Mouse (Mus musculus) CH12.LX (cell line): ENCODE measurements around the gene Sytl1. TPM values are rescaled to one million over a fixed set of nuclear protein-coding genes. Genes with fewer than 3 reads are reported as not detected.

Experiments used
- DNase-seq: peaks from one replicate; pipeline ENCODE4 v3.0.0-alpha.2; 2013; ENCODE audit errors: extremely low read depth
- H3K27ac ChIP-seq: 2 replicates; pipeline ENCODE4 v1.5.1; 2012; ENCODE audit warnings: low read depth, mild to moderate bottlenecking, control low read depth, moderate library complexity; ENCODE audit not compliant: insufficient read depth
- H3K27me3 ChIP-seq: replicated peaks from 2 replicates; pipeline ENCODE3; 2012; ENCODE audit warnings: inconsistent platforms
- H3K36me3 ChIP-seq, 2 experiments: replicated peaks in 1 of 2; 2 replicates each; pipeline versions ENCODE3 to v1.6.1; 2012; ENCODE audit warnings: inconsistent platforms in 1 of 2, low read length in 1 of 2, mild to moderate bottlenecking in 1 of 2, mixed read lengths in 1 of 2, moderate library complexity in 1 of 2; ENCODE audit not compliant: control insufficient read depth in 1 of 2, insufficient read depth in 1 of 2
- H3K4me1 ChIP-seq, 2 experiments: 2 replicates each; pipeline ENCODE4 v1.6.1; 2012; ENCODE audit warnings: inconsistent platforms in 1 of 2, moderate library complexity in 1 of 2; ENCODE audit not compliant: insufficient read depth in 2 of 2, control insufficient read depth in 1 of 2
- H3K4me2 ChIP-seq: 2 replicates; pipeline ENCODE4 v1.6.1; 2012; ENCODE audit warnings: low read depth, mild to moderate bottlenecking, control low read depth; ENCODE audit not compliant: poor library complexity, insufficient read depth, severe bottlenecking
- H3K4me3 ChIP-seq, 3 experiments: fragments of 150-350 bp in 1 of 3; sonication (generic) in 1 of 3; replicated peaks in 1 of 3; 2 replicates each; pipeline versions ENCODE3 to v1.5.1; 2011 to 2012; ENCODE audit warnings: low read depth in 2 of 3, low read length in 2 of 3, mild to moderate bottlenecking in 2 of 3, moderate library complexity in 2 of 3, control low read depth in 1 of 3, improper control_type of control experiment in 1 of 3, inconsistent platforms in 1 of 3, mixed read lengths in 1 of 3; ENCODE audit not compliant: poor library complexity in 1 of 3
- H3K79me2 ChIP-seq: replicated peaks from 2 replicates; pipeline ENCODE4 v1.6.1; 2012; ENCODE audit warnings: mild to moderate bottlenecking, moderate library complexity; ENCODE audit not compliant: control insufficient read depth, poor library complexity, insufficient read depth, severe bottlenecking; ENCODE audit errors: extremely low read depth
- H3K9ac ChIP-seq: 2 replicates; pipeline ENCODE4 v1.6.1; 2012; ENCODE audit warnings: low read depth, mild to moderate bottlenecking, control low read depth, moderate library complexity; ENCODE audit not compliant: insufficient read depth
- H3K9me3 ChIP-seq: replicated peaks from 2 replicates; pipeline ENCODE3; 2012; ENCODE audit warnings: low read length, inconsistent platforms, mixed read lengths
- BHLHE40 ChIP-seq: IDR thresholded peaks from 2 replicates; pipeline ENCODE4 v1.6.1; 2011; ENCODE audit warnings: mild to moderate bottlenecking, low read depth, low read length, improper control_type of control experiment
- CHD1 ChIP-seq: IDR thresholded peaks from 2 replicates; pipeline ENCODE4 v1.6.1; 2012; ENCODE audit warnings: low read depth, low read length, improper control_type of control experiment, inconsistent platforms
- CHD2 ChIP-seq: IDR thresholded peaks from 2 replicates; pipeline ENCODE4 v1.6.1; 2011; ENCODE audit warnings: low read length, improper control_type of control experiment
- E2F4 ChIP-seq: IDR thresholded peaks from 2 replicates; pipeline ENCODE4 v1.6.1; 2011; ENCODE audit warnings: low read depth, low read length, improper control_type of control experiment; ENCODE audit not compliant: insufficient replicate concordance
- ETS1 ChIP-seq: conservative IDR thresholded peaks from 2 replicates; pipeline ENCODE4 v1.6.1; 2012; ENCODE audit warnings: low read depth, mild to moderate bottlenecking, inconsistent platforms, low read length, improper control_type of control experiment, moderate library complexity
- HCFC1 ChIP-seq: IDR thresholded peaks from 2 replicates; pipeline ENCODE4 v1.6.1; 2012; ENCODE audit warnings: low read depth, mild to moderate bottlenecking, inconsistent platforms, low read length, improper control_type of control experiment
- JUND ChIP-seq: conservative IDR thresholded peaks from 2 replicates; pipeline ENCODE4 v1.6.1; 2011; ENCODE audit warnings: low read depth, low read length, improper control_type of control experiment
- MAX ChIP-seq: IDR thresholded peaks from 2 replicates; pipeline ENCODE4 v1.6.1; 2011; ENCODE audit warnings: low read length, improper control_type of control experiment
- MYC ChIP-seq: IDR thresholded peaks from 2 replicates; pipeline ENCODE4 v1.6.1; 2011; ENCODE audit warnings: low read depth, mild to moderate bottlenecking, improper control_type of control experiment, low read length
- NRF1 ChIP-seq: IDR thresholded peaks from 2 replicates; pipeline ENCODE4 v1.6.1; 2014; ENCODE audit warnings: low read depth, mild to moderate bottlenecking, inconsistent platforms, low read length, improper control_type of control experiment, moderate library complexity
- PAX5 ChIP-seq: IDR thresholded peaks from 2 replicates; pipeline ENCODE4 v1.6.1; 2012; ENCODE audit warnings: low read length, inconsistent platforms, mixed read lengths
- POLR2A ChIP-seq: IDR thresholded peaks from 2 replicates; pipeline ENCODE4 v1.6.1; 2011; ENCODE audit warnings: low read depth, mild to moderate bottlenecking, improper control_type of control experiment, low read length
- RAD21 ChIP-seq: IDR thresholded peaks from 2 replicates; pipeline ENCODE4 v1.6.1; 2011; ENCODE audit warnings: low read depth, mild to moderate bottlenecking, low read length, improper control_type of control experiment, moderate library complexity
- SMC3 ChIP-seq: IDR thresholded peaks from 2 replicates; pipeline ENCODE4 v1.6.1; 2011; ENCODE audit warnings: low read depth, low read length, improper control_type of control experiment
- TCF12 ChIP-seq: IDR thresholded peaks from 2 replicates; pipeline ENCODE4 v1.6.1; 2014; ENCODE audit warnings: low read depth, mild to moderate bottlenecking, inconsistent platforms, low read length, improper control_type of control experiment
- USF1 ChIP-seq: IDR thresholded peaks from 2 replicates; pipeline ENCODE4 v1.6.1; 2014; ENCODE audit warnings: low read depth, mild to moderate bottlenecking, inconsistent platforms, low read length, improper control_type of control experiment
- USF2 ChIP-seq: conservative IDR thresholded peaks from 2 replicates; pipeline ENCODE4 v1.6.1; 2011; ENCODE audit warnings: low read depth, low read length, improper control_type of control experiment
- dilution Hi-C: fragments of 300-500 bp; cut with MboI; formaldehyde crosslinking; loops from 2 replicates; pipeline ENCODE4 v1.14.3; 2020; ENCODE audit warnings: low sequenced_read_pairs; ENCODE audit not compliant: extremely low pct_unique_long_range_greater_than_20kb, extremely low pct_ligation_motif_present
- in situ Hi-C: fragments of 300-500 bp; cut with MboI; formaldehyde crosslinking; loops from 3 replicates; pipeline ENCODE4 v1.14.3; 2019; ENCODE audit warnings: low sequenced_read_pairs, low pct_ligation_motif_present, low pct_unique_long_range_greater_than_20kb, mixed read lengths
- polyA plus RNA-seq: library from polyadenylated mRNA; unstranded; fragments of >175 nt; gene quantifications from 2 replicates; pipeline ENCODE4 v1.2.1, GENCODE M21; 2012; ENCODE audit warnings: low read depth; ENCODE audit not compliant: insufficient read length
- total RNA-seq, 2 experiments: library from RNA; depleted of rRNA; stranded (reverse); fragments of 300-350 nt in 1 of 2; fragments of >200 nt in 1 of 2; gene quantifications; 2 replicates each; pipeline ENCODE4 v1.2.3; 2012 to 2014

The Sytl1 gene
- total and polyA plus RNA-seq, 3 experiments: 8.2 to 20.0 (median 12.1) TPM

GRCm38 (mm10) chr4:133297360-133297759, 34.4 kb upstream of the Sytl1 start:
- dilution Hi-C loops: no loop called here
- in situ Hi-C loops: no loop called here

DNA sequence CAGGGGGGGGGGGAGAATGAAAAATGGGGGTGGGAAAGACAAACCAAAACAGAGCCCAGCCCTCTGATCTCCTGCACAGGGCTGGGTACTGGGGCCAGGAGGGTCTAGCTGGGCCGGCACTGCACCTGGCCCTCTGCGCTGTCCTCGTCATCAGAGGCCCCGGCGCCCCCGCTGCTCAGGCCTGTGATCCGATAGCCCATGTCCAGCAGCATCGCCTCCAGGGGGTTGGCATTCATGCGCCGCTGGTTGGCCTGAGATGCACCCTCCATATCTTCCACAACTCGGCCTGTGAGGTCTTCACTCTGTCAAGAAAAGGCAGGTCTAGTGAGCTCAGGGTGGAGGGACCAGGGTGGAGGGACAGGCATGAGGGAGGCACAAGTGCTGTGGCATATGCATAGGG, 31.2 kb upstream of the Sytl1 start:
- TF ChIP-seq MAX (no peak), ETS1 (no peak), PAX5 (no peak), CHD1 (no peak), HCFC1 (no peak), SMC3 (no peak), RAD21 (no peak), USF1 (no peak), POLR2A (no peak), JUND (no peak), CHD2 (no peak)
- H3K36me3 ChIP-seq: peaks cover 23 to 55% of the 10 kb centered on the region in 2 experiments
- DNase-seq: no peak
- no peaks in the 10 kb centered on the region for H3K27me3 ChIP-seq
- in situ Hi-C loops: no loop called here
- peaks cover 9 to 67% of the 10 kb centered on the region in 2 experiments for H3K4me1 ChIP-seq
- dilution Hi-C loops: no loop called here
- no peak overlapping the region for H3K9ac ChIP-seq
- no peak overlapping the region for H3K27ac ChIP-seq
- H3K9me3 ChIP-seq: no peaks in the 10 kb centered on the region
- H3K4me2 ChIP-seq: no peak overlapping the region
- no peak overlapping the region for H3K4me3 ChIP-seq
- H3K79me2 ChIP-seq: no peaks in the 10 kb centered on the region

More at GRCm38 (mm10) chr4:133297360-133297759, 34.4 kb upstream of the Sytl1 start:
- Histone ChIP-seq H3K36me3 (peaks cover 39 to 82% of the 10 kb centered on the region in 2 experiments), H3K79me2 (no peaks in the 10 kb centered on the region), H3K4me3 (no peak overlapping the region), H3K4me2 (no peak overlapping the region), H3K9me3 (no peaks in the 10 kb centered on the region)
- peak; percentile 24 for DNase-seq
- TF ChIP-seq USF2: no peak
- no peak for TF ChIP-seq E2F4
- TF ChIP-seq TCF12: no peak
- peak; percentile 39; the same call in 1 of the 2 replicates for TF ChIP-seq BHLHE40
- TF ChIP-seq MYC: no peak
- TF ChIP-seq NRF1: no peak
- TF ChIP-seq HCFC1: no peak
- TF ChIP-seq, all 38 proteins: peak for 1
- Histone ChIP-seq H3K9ac (no peak overlapping the region), H3K27me3 (no peaks in the 10 kb centered on the region), H3K4me1 (peaks cover 14 to 74% of the 10 kb centered on the region in 2 experiments), H3K27ac (no peak overlapping the region)
